Mouse (Mus musculus) liver, postnatal 0 days (tissue): ENCODE results near the gene Them5.

Experiments used
- CTCF ChIP-seq: sonication (generic); IDR thresholded peaks from 2 replicates; pipeline ENCODE4 v1.5.1; 2016; ENCODE audit warnings: antibody characterized with exemption, low read depth
- EP300 ChIP-seq: IDR thresholded peaks from 2 replicates; pipeline ENCODE4 v1.6.1; 2016; ENCODE audit warnings: antibody characterized with exemption, low read depth, mild to moderate bottlenecking

GRCm38 (mm10) chr3:94311376-94311775 lies 30.5 kb upstream of the Them5 start:
- TF ChIP-seq CTCF (no peak), EP300 (no peak)
